Mouse (Mus musculus): ENCODE results near the gene Ints5. TPM values are rescaled to one million over a fixed set of nuclear protein-coding genes. Genes with fewer than 3 reads are reported as not detected.
"Not testable (repeated sequence)": the region's sequence is repeated elsewhere in the genome, so short reads cannot be mapped to it uniquely, and the experiment has no call there.

The Ints5 gene
- total RNA-seq, 2 experiments from 2014 or later, result 14.1 to 16.8 TPM

DNA sequence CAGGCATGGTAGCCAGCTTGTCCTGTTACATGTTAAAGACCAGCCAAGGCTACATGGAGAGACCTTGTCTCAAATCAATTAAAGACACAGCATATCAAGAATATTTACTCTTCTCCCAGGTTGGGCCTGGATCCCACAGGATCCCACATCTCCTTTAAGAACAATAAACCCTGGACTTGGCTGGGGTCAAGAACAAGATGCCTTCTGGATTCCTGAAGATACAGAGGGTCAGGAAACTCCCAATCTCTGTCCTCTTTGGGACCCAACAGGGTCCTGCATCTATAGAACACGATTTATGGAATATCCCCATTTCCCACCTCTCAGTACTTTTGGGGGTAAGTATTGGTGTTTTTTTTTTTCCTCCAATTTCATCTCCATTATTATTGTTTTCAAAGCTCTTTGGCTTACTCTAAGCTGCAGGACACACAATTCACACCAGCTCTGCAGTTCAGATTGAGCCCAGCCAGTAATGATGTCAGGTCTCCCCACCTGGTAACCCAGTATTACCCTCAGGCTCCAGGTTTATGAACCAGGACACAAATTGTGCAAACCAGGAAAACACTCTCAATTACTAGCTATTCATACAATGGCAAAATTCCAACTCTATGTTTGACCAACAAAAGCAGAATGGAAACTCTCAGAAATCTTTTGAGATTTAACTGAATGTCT is 5.8 kb upstream of the Ints5 start:
- ATAC-seq (replicated peaks; ENCODE audit: poor library complexity), result no peak

DNA sequence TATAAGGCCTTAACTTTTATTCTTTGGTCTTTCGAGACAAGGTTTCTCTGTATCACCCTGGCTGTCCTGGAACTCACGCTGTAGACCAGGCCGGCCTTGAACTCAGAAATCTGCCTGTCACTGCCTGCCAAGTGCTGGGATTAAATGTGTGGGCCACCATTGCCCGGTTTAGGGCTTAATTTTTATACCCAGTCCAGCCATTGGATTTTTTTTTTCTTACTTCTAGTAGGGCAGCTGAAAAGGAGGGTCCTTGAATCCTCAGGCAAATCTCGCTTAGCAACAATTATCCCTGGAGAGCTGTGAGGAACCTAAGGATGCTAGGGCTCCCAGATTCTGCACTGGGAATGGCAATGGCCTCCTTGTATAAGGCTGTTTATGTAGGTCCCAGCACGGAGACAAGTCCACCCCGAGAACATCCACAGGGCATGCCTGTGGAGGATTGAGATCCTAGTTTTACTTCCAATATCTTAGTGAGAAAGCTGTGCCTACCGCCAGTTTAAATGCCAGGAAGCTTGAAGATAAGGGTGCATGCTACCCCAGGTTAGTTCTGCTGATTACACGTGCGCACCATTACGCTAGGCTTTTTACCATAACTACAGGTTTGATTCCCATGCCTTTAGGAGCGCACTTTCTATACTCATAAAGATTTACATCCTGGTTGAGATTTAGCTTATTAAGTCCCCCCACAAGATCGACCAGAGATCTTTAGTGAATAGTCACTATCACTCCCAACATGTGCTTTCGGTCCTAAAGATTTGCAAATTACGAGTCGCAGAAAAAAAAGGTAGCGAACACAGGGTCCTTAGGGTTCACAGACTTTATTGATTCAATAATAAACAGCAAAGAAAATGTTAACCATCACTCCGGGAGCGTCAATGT is 5.0 kb upstream of the Ints5 start:
- 0 out of 2 replicates have a peak, but pooled peaks have one; percentile 9 for ATAC-seq (replicated peaks; ENCODE audit: poor library complexity)

DNA sequence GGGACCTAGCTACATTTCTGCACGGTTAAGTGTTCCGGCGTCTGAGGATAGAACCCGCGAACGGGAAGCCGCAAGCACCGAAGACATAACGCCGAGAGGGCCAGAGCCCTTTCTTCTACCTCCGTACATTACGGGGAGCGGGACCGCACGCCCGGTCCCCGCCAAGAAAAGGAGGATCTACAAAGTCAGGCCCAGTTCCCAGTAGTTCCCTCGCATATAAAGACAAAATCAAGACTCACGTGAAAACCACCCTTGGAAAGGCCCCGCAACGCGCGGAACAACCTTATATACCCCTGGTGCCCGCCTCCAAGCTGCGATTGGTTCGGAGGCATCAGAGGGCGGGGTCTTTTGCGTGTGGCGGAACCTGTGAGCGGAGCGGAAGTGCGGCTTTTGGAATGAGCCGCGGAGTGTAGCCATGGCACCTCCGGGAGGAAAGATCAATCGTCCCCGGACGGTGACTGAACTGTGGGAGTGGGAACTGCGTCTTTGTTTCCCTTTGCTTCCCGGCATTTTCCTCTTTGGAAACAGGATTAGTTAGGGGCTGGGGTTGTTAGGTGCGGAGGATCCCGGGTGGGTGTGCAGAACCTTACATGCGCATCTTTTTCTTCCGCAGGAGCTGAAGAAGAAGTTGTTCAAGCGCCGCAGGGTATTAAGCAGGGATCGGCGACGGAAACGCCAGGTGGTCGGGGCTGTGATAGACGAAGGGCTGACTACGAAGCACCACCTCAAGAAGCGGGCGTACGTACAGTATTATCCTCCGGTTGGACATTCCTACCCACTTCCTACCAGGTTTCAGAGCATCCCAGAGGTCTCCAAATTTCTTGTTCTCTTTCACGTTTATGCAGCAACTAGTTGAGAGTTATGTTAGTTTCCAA is 4.1 kb upstream of the Ints5 start, which contains the start of the genes 1810009A15Rik and Gm49416:
Gene 1810009A15Rik, plus strand, starts transcription at position 343 of the 875 bp plus-strand sequence.
Gene Gm49416, plus strand, starts transcription at position 416 of the 875 bp plus-strand sequence.
- ATAC-seq (replicated peaks; ENCODE audit: poor library complexity), result peak; percentile 87

DNA sequence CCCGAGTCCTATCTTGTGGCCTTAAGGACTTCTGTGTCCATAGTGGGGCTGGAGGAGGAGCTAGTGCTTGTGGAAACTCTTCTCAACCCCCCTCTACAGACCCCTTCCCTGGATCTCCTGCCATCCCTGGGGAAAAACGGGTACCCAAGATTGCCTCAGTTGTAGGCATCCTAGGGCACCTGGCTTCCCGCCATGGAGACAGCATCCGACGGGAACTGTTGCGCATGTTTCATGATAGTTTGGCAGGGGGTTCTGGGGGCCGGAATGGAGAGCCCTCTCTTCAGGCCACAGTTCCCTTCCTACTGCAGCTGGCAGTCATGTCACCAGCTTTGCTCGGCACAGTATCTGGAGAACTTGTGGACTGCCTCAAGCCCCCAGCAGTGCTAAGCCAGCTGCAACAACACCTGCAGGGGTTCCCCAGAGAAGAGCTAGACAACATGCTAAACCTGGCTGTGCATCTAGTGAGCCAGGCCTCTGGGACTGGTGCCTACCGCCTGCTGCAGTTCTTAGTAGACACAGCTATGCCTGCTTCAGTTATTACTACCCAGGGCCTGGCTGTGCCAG is 2.7 kb downstream of the Ints5 start:
- no peak for ATAC-seq (replicated peaks; ENCODE audit: poor library complexity)

DNA sequence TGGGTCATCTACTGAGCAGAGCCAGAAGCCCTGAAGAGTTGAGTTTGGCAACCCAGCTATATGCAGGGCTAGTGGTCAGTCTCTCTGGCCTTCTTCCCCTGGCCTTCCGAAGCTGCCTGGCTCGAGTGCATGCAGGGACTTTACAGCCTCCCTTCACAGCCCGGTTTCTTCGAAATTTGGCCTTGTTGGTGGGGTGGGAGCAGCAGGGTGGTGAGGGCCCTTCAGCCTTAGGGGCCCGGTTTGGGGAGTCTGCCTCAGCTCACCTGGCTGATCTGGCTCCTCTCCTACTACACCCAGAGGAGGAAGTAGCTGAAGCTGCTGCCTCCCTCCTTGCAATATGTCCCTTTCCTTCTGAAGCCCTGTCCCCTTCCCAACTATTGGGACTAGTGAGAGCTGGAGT is 3.4 kb downstream of the Ints5 start:
- ATAC-seq (replicated peaks; ENCODE audit: poor library complexity), result not testable (repeated sequence)

DNA sequence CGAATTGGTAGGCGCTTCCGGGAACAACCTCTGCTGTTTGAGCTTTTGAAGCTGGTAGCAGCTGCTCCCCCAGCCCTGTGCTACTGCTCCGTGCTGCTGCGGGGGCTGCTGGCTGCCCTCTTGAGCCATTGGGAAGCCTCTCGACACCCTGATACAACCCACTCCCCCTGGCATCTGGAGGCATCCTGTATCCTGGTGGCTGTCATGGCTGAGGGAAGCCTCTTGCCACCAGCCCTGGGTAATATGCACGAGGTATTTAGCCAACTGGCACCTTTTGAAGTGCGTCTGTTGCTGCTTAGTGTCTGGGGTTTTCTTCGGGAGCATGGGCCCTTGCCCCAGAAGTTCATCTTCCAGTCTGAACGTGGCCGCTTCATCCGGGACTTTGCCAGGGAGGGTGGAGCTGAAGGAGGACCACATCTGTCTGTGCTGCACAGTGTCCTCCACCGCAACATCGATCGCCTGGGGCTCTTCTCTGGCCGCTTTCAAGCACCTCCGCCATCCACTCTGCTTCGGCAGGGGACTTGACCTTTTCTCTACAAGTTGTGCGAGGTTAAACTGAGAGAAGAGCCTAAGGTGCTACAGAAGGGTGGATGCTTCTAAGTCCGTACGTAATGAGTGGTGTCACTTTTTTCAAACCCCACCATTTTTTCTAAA is 4.5 kb downstream of the Ints5 start:
- ATAC-seq (replicated peaks; ENCODE audit: poor library complexity), result not testable (repeated sequence)

DNA sequence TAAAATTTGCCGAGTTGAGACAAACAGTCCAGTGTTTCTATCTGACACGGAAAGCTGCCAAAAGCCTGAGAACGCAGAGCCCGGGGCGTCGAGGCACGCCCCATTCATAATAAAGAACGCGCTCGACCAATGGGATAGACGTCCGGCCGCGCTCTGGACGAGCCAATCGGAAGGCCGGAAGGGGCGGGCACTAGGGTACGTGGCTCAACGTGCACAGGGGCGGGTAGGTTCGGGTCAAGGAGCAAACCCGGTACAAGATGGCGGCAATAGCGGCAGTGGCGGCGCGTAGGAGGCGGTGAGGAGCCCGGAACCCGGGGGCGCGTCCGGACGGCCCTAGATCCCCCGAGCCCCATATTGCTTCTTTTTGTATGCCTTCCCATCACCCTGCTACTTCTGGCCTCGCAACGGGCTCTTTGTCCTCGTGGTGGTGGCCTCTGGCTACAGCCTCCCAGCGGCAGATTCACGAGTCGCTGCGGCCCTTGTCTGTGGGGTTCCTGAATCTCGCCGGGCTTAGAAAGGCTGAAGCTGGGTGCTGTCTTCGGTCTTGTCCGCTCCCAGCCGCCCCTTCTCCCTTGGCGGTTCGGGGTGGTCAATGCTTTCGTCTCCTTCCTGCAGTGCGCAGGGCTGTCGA is 5.2 kb downstream of the Ints5 start, which contains the start of gene Ganab:
Gene Ganab, plus strand, starts transcription at position 207 of the 631 bp plus-strand sequence.
- peak; percentile 96 for ATAC-seq (replicated peaks; ENCODE audit: poor library complexity)

DNA sequence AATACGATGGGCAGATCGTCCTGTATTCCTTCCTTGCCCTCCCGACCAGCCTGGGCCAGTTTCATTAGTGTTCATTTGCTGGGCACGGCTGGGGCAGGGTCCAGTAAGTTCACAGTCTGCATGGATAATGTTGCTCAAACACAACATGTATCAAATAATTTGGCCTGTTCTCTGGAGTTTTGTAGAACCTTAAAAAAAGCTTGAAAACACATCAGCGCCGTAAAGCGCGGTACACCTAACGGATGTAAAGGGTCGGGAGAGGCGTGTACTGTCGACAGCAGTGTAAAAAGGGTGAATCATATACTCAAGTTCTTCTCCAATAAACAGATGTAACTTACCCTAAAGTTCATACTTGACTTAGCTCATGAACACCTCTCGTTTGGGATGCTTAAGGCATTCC is 5.8 kb downstream of the Ints5 start:
- ATAC-seq (replicated peaks; ENCODE audit: poor library complexity), result peak; percentile 22; the same call in 1 of the 2 replicates

DNA sequence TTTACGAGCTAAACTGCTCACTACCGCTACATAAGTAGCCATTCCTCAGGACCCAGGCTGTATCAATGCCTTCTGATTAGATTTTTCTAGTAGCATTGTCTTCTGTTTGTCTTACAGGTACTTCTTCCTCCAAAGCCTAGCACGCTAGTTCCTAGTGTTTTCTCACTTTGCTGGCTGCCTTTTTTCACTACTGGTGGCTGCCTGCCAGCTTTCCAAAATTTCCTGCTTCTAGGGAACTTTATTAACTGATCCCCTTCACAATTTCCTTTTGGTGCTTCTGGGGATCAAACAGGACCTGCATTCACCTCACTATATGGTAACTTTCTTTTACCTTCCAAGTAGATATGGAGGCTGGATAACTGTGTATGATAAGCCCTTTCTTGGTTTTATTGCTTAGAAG is 6.3 kb downstream of the Ints5 start:
- ATAC-seq (replicated peaks; ENCODE audit: poor library complexity), result no peak

DNA sequence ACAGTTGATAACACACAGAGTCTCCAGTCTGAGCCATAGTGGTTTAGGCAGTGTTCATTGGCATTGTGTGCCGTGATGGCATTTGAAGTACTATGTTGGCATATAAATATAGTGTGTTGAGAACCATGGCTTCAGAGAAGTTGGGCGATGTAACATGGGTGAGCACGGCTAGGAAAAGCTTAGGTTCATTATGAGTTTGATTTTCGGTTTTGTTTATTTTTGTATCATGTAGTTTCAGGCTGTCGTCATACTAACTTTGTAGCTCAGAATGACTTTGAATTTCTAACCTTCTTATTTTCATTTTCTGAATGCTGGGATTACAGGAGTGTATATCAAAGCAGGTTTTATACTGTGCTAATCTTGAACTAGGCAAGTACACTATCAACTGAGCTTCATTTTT is 10.6 kb downstream of the Ints5 start:
- ATAC-seq (replicated peaks; ENCODE audit: poor library complexity), result no peak

DNA sequence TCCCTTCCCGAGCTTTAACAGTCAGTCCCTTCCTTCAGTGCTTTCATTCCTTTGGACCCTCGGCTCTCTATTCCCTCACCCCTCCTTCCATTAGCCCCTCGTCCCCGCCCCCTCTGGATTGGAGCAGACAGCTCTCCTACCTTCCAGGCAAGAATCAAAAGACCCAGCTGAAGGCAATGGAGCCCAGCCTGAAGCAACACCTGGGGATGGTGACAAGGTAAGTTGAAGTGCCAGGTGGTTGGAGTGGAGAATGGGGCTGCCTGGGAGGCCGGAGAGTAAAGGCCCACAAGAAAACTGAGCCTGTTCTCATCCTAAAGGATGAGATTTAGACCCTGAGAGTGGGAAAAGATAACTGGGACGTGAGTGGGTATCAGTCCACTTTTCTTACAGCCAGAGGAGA is 15.7 kb downstream of the Ints5 start:
- ATAC-seq (replicated peaks; ENCODE audit: poor library complexity), result no peak

DNA sequence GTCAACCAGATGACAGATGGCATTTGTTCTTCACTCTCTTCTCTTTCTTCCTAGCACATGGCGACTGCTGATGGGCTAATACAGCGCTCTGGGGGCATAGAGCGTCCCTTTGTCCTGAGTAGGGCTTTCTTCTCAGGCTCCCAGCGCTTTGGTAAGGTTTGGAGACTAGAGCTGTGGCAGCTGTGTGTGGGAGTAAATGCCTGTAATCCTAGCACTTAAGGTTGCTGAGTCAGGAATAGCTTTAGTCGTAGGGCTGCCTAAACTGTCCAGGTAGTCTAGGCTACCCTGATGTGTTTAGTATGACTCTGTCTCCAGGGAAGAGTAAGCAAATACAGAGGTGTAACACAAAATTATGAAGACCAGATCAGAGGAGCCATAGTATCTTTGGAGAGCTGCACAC is 19.0 kb downstream of the Ints5 start:
- ATAC-seq (replicated peaks; ENCODE audit: poor library complexity), result no peak

DNA sequence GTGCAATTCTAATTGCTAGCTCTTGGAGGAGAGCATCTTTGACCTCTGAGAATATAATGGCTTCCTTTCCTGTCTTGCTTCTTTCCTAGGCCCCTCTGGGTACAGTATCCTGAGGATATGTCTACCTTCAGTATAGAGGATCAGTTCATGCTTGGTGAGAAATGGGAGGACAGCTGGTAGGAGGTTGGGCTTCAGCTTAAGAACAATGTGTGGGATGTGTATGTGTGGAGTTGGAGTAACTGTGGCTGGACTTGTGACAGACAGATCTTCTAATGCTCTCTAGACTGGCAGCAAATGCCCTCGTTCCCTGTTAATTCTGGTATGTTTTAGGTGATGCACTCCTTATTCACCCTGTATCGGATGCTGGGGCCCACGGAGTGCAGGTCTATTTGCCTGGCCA is 21.4 kb downstream of the Ints5 start:
- no peak for ATAC-seq (replicated peaks; ENCODE audit: poor library complexity)

DNA sequence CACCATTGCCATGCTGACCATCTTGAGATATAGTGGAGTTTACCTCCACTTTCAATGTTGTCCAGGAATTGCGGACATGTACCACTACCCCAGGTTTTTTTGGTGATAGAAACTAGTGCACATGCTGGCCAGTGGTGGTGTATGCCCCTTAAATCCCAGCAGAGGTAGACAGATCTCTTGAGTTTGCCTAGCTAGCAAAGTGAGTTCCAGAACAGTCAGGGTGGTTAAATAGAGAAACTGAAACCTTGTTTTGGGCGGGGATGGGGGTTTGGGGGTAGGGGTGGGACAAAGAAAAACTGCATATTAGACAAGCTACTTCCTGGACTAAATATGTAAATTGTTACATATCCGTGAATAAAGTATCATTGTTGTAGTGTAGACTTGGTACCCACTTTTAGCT is 26.2 kb downstream of the Ints5 start:
- ATAC-seq (replicated peaks; ENCODE audit: poor library complexity), result no peak

DNA sequence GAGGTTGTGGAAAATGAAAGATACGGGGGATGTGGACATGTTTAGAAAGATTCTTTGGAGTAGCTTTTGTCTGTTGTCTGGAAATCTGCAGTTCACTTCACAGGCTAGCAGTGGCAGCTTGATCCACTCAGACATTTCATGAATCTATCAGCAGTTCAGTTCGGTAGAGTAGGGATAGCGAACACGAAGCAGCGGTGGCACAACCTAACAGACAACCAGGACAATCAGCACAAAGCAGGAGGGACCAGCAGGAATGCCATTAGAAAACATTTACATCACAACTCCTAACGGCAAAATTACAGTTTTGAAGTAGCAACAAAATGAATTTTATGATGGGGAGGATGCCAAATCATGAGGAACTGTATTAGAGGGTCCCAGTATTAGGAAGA is 26.9 kb downstream of the Ints5 start:
- ATAC-seq (replicated peaks; ENCODE audit: poor library complexity), result no peak

DNA sequence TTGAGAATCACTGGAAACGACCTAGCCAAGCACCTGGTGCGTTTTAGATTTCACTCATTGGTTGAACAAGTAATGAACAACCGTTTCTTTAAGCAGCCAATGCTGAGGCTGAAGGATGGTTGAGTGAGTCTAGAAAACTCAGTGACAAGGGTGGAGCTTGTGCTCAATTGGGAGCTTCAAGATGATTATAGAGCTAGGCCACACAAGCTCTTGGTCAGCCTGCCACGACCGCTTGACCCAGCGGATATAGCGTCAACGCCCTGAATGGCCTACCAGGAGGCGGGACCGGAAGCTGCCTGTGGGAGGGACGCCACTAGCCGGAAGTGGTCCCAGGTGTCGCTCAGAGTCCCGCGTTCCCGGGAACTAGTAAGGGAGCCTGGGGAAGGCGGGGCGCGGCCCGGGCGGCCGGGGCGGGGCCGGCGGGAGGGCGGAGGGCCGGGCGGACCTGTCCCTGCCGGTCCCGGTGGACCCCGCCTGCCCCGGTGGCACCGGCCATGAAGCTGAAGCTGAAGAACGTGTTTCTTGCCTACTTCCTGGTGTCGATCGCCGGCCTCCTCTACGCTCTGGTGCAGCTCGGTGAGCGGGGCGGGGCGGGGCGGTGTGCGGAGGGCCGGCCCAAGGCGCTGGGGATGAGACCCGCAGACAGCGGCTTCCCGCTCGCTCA is 27.4 kb downstream of the Ints5 start, which contains the start of gene B3gat3:
Gene B3gat3, plus strand, starts transcription at position 302 of the 664 bp plus-strand sequence.
- peak; percentile 91 for ATAC-seq (replicated peaks; ENCODE audit: poor library complexity)

DNA sequence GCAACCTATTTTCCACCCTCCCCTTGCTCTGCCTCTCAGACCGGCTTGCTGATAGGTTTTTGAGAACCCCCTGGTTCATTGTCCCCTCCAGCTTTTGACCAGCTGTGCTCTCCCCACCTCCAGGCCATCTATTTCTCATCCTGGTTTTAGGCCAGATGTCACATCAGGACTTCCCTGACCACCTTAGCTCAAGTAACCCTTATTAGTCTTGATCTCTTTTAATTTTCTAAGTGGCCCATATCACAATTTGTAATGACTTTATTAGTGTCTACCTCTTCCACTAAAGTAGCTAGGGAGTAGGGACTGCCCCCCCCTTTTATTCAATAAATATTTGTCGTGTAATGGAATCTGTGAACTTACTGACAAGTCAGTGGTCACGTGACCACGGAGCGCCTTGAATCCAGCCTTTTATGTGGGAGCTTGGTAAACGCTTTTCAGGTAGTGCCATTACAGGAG is 28.1 kb downstream of the Ints5 start:
- ATAC-seq (replicated peaks; ENCODE audit: poor library complexity), result peak; percentile 10; the same call in 1 of the 2 replicates

DNA sequence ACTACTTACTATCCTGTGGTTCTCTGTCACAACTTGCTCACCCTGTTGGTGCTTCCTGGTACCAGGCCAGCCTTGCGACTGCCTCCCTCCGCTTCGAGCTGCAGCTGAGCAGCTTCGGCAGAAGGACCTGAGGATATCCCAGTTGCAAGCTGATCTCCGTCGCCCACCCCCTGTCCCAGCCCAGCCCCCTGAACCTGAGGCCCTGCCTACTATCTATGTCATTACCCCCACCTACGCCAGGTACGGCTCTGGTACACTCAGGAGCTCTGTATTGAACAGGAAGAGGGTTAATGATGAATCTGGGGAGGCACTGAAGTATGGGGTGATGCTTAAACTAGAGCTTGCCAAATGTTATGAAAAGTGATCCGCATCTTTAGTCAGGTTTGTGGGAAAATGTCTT is 28.9 kb downstream of the Ints5 start:
- no peak for ATAC-seq (replicated peaks; ENCODE audit: poor library complexity)

DNA sequence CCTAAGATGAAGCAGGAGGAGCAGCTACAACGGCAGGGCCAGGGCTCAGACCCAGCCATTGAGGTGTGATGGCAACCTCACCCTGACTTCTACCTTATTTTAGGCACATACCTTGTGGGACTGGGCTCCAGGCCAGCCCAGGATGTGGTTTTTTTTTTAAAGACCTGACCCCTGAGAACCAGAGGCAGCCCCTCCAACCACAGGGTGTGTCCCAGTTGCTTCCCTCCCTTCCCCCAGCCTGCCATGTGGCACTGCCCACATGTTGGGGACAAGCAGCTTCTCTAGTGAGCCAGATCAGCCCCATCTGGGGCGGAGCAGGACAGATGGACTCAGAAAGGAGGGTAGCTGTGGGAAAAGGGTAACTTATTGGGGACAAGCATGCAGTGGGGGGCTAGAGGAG is 34.0 kb downstream of the Ints5 start:
- no peak for ATAC-seq (replicated peaks; ENCODE audit: poor library complexity)

Measured in megakaryocyte progenitor cell, adult 5-6 weeks (primary cell).